Mouse (Mus musculus): ENCODE measurements around the gene Tma7. TPM values are rescaled to one million over a fixed set of nuclear protein-coding genes. Genes with fewer than 3 reads are reported as not detected.

The Tma7 gene
- polyA plus RNA-seq, 1 experiment from 2014 or later, result 505 TPM

DNA sequence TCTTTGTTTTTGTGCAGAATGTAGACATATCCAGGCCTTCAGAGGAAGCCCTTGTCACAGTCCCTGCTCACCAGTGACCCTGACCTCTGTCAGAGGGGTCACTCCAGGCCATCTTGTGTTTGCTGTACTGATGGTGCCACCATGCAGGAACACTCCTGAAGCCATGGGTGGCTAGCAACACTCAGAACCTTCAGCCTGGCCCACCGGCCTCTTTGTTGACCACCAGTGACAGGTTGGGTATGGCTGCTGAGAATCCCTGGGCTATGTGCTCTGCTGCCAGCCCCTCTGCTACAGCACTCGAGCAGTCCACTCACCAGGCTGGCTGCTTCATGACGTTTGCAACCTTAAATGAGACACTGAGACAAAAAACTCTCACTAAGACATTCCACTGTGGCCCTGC is 52.1 kb downstream of the Tma7 start:
- no peak overlapping the region for H3K27ac ChIP-seq (ENCODE audit: low read length)
- no peaks in the 10 kb centered on the region for H3K9me3 ChIP-seq (ENCODE audit: control insufficient read depth, low read length)
- H3K27me3 ChIP-seq (replicated peaks; ENCODE audit: control insufficient read depth, insufficient read depth, low read length), result no peaks in the 10 kb centered on the region
- H3K4me1 ChIP-seq (replicated peaks; ENCODE audit: control insufficient read depth, insufficient read depth, low read length), result no peaks in the 10 kb centered on the region
- no peak for ATAC-seq
- no peak overlapping the region for H3K4me2 ChIP-seq (ENCODE audit: low read length)
- H3K4me3 ChIP-seq (replicated peaks; ENCODE audit: low read length), result no peak overlapping the region
- peaks cover 2% of the 10 kb centered on the region for H3K36me3 ChIP-seq (ENCODE audit: control insufficient read depth, insufficient read depth)
- WGBS, result 71% methylated on average over 3 of the region's 3 CpGs
- H3K9ac ChIP-seq (replicated peaks; ENCODE audit: low read depth, low read length), result no peak overlapping the region

GRCm38 (mm10) chr9:109028919-109029318 is 53.5 kb downstream of the Tma7 start:
- Histone ChIP-seq H3K9ac (replicated peaks; ENCODE audit: low read depth, low read length) (no peak overlapping the region), H3K36me3 (ENCODE audit: control insufficient read depth, insufficient read depth) (peaks cover 2% of the 10 kb centered on the region), H3K4me3 (replicated peaks; ENCODE audit: low read length) (no peak overlapping the region), H3K9me3 (ENCODE audit: control insufficient read depth, low read length) (no peaks in the 10 kb centered on the region), H3K4me2 (ENCODE audit: low read length) (no peak overlapping the region), H3K27me3 (replicated peaks; ENCODE audit: control insufficient read depth, insufficient read depth, low read length) (no peaks in the 10 kb centered on the region), H3K27ac (ENCODE audit: low read length) (no peak overlapping the region), H3K4me1 (replicated peaks; ENCODE audit: control insufficient read depth, insufficient read depth, low read length) (no peaks in the 10 kb centered on the region)
- no peak for ATAC-seq
- WGBS, result 82% methylated on average over 5 of the region's 5 CpGs

GRCm38 (mm10) chr9:109028421-109028820 is 54.0 kb downstream of the Tma7 start:
- Histone ChIP-seq H3K9ac (replicated peaks; ENCODE audit: low read depth, low read length) (no peak overlapping the region), H3K4me3 (replicated peaks; ENCODE audit: low read length) (no peak overlapping the region), H3K36me3 (ENCODE audit: control insufficient read depth, insufficient read depth) (peaks cover 2% of the 10 kb centered on the region), H3K27me3 (replicated peaks; ENCODE audit: control insufficient read depth, insufficient read depth, low read length) (no peaks in the 10 kb centered on the region), H3K4me1 (replicated peaks; ENCODE audit: control insufficient read depth, insufficient read depth, low read length) (no peaks in the 10 kb centered on the region), H3K27ac (ENCODE audit: low read length) (no peak overlapping the region), H3K4me2 (ENCODE audit: low read length) (no peak overlapping the region), H3K9me3 (ENCODE audit: control insufficient read depth, low read length) (no peaks in the 10 kb centered on the region)
- 77% methylated on average over 3 of the region's 3 CpGs for WGBS
- no peak for ATAC-seq

- no peaks in the 10 kb centered on the region for H3K9me3 ChIP-seq (ENCODE audit: control insufficient read depth, low read length)
- H3K36me3 ChIP-seq (ENCODE audit: control insufficient read depth, insufficient read depth), result peaks cover 2% of the 10 kb centered on the region
- H3K4me1 ChIP-seq (replicated peaks; ENCODE audit: control insufficient read depth, insufficient read depth, low read length), result no peaks in the 10 kb centered on the region
- 80% methylated on average over 8 of the region's 8 CpGs for WGBS
- no peak overlapping the region for H3K27ac ChIP-seq (ENCODE audit: low read length)
- H3K27me3 ChIP-seq (replicated peaks; ENCODE audit: control insufficient read depth, insufficient read depth, low read length), result no peaks in the 10 kb centered on the region
- no peak for ATAC-seq
- no peak overlapping the region for H3K4me2 ChIP-seq (ENCODE audit: low read length)
- no peak overlapping the region for H3K4me3 ChIP-seq (replicated peaks; ENCODE audit: low read length)
- no peak overlapping the region for H3K9ac ChIP-seq (replicated peaks; ENCODE audit: low read depth, low read length)
Observed at GRCm38 (mm10) chr9:109027521-109027920, 54.9 kb downstream of the Tma7 start.

Other genes starting within 250 kb of the Tma7 start
- gene Slc26a6, start 229.3 kb downstream of the Tma7 start, polyA plus RNA-seq (2015; fragmentation: Nextera tagmentation; extraction: Ambion mirVana), result 11.5 and 13.8 TPM in 2 replicates
- not detected in 2 replicates for gene Tmem89, start 168.0 kb downstream of the Tma7 start, polyA plus RNA-seq (2015; fragmentation: Nextera tagmentation; extraction: Ambion mirVana)
- 389 and 410 TPM in 2 replicates for gene Uqcrc1, start 146.0 kb downstream of the Tma7 start, polyA plus RNA-seq (2015; fragmentation: Nextera tagmentation; extraction: Ambion mirVana)
- 1.5 and 2.0 TPM in 2 replicates for gene Col7a1, start 129.0 kb downstream of the Tma7 start, polyA plus RNA-seq (2015; fragmentation: Nextera tagmentation; extraction: Ambion mirVana)
- gene Ucn2, start 96.6 kb downstream of the Tma7 start, polyA plus RNA-seq (2015; fragmentation: Nextera tagmentation; extraction: Ambion mirVana), result not detected in 2 replicates
- 27.0 and 34.0 TPM in 2 replicates for gene Pfkfb4, start 90.8 kb downstream of the Tma7 start, polyA plus RNA-seq (2015; fragmentation: Nextera tagmentation; extraction: Ambion mirVana)
- 52.4 and 52.7 TPM in 2 replicates for gene Shisa5, start 44.0 kb downstream of the Tma7 start, polyA plus RNA-seq (2015; fragmentation: Nextera tagmentation; extraction: Ambion mirVana)
- gene Trex1, start 22.9 kb downstream of the Tma7 start, polyA plus RNA-seq (2015; fragmentation: Nextera tagmentation; extraction: Ambion mirVana), result 16.1 and 17.9 TPM in 2 replicates
- gene Atrip, start 8.5 kb downstream of the Tma7 start, polyA plus RNA-seq (2015; fragmentation: Nextera tagmentation; extraction: Ambion mirVana), result 36.0 and 38.3 TPM in 2 replicates
- gene Ccdc51, start 94 bp downstream of the Tma7 start, polyA plus RNA-seq (2015; fragmentation: Nextera tagmentation; extraction: Ambion mirVana), result 16.9 and 17.5 TPM in 2 replicates
- 18.6 and 22.1 TPM in 2 replicates for gene Plxnb1, start 12.8 kb upstream of the Tma7 start, polyA plus RNA-seq (2015; fragmentation: Nextera tagmentation; extraction: Ambion mirVana)
- not detected in 2 replicates for gene Fbxw21, start 79.5 kb upstream of the Tma7 start, polyA plus RNA-seq (2015; fragmentation: Nextera tagmentation; extraction: Ambion mirVana)
- 0.27 TPM in 1 of 2 replicates, not detected in the other for gene Fbxw13, start 113.4 kb upstream of the Tma7 start, polyA plus RNA-seq (2015; fragmentation: Nextera tagmentation; extraction: Ambion mirVana)
- gene Fbxw20, start 152.2 kb upstream of the Tma7 start, polyA plus RNA-seq (2015; fragmentation: Nextera tagmentation; extraction: Ambion mirVana), result not detected in 2 replicates
- not detected in 2 replicates for gene Fbxw14, start 205.1 kb upstream of the Tma7 start, polyA plus RNA-seq (2015; fragmentation: Nextera tagmentation; extraction: Ambion mirVana)